Mouse (Mus musculus): ENCODE data around the gene Hmga2. TPM values are rescaled to one million over a fixed set of nuclear protein-coding genes. Genes with fewer than 3 reads are reported as not detected.
"Not testable (repeated sequence)": the region's sequence is repeated elsewhere in the genome, so short reads cannot be mapped to it uniquely, and the experiment has no call there.

The Hmga2 gene
- polyA plus RNA-seq, 1 experiment from 2014 or later, result 195 TPM

DNA sequence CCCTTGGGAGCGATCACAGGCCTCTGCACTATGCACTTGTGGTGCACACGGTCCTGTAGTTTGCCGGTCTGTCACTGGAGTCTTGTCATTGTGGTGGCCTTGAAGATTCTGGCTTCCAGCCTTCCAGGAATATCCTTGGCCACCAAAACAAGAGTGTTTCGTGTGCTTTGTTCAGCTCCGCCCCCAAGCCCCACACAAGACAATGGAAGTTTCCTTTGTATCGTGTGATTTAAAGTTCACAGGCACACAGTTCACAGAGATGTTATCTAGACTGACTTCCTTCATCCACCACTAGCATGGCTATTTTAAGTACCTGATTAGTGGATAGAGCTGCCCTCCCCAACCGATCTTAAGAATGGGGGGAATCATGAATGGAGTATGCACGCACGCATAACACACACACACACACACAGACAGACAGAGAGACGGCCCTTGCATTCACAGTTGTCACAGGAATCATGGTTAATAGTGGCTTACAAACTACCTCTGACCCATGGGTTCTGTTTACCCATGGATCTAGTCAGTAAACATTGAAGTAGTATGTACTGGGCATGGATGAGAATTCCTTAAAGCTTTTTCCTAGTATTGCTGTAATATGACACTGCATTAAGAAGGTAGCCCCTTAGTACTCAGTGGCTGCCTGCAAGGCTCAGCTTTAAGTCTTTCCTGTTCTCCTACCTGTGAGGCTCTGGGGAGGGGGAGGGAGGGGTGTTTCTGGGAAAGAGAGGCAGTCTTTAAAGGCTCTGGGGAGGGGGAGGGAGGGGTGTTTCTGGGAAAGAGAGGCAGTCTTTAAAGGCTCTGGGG lies 91.3 kb downstream of the Hmga2 start:
- H3K36me3 ChIP-seq (ENCODE audit: control insufficient read depth, insufficient read depth, low read length), result peaks cover 5% of the 10 kb centered on the region; the same call in 1 of the 2 replicates
- DNase-seq (ENCODE audit: low spot score) (no peak), ATAC-seq (ENCODE audit: insufficient number of reproducible peaks, low FRiP score, low TSS enrichment, low read depth) (peak; percentile 69)
- peak overlapping the region; percentile 16 for H3K27ac ChIP-seq (replicated peaks; ENCODE audit: low read depth, low read length)
- no peaks in the 10 kb centered on the region for H3K27me3 ChIP-seq (ENCODE audit: control insufficient read depth, insufficient read depth, low read length)
- no peak overlapping the region for H3K9ac ChIP-seq (ENCODE audit: low read length)
- no peak overlapping the region for H3K4me3 ChIP-seq (ENCODE audit: low read depth, low read length)
- H3K4me2 ChIP-seq (ENCODE audit: low read depth, severe bottlenecking), result no peak overlapping the region
- no peaks in the 10 kb centered on the region for H3K9me3 ChIP-seq (ENCODE audit: control insufficient read depth, low read length)
- peaks cover 35% of the 10 kb centered on the region for H3K4me1 ChIP-seq (ENCODE audit: control insufficient read depth, insufficient read depth, low read length)
- WGBS, result 58% methylated on average over 10 of the region's 10 CpGs

DNA sequence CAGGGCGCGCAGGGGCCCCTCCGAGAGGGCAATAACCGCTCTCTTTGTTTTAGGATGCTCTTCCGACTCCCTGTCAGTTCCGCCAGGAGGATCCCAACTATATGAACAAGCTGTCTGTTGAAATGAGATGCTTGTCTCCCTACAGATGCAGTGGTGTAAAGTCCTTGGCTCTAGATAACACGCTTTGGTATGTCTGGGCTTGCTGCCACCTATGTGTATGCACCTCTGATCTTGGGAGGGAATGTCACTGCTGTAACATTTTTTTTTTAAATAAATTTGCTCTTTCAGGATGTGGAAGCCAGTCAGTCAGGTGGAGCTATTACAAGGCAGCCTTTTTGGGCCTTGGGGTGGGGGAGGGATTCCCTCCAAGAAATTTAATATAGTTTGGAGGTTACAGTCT lies 92.2 kb downstream of the Hmga2 start:
- Histone ChIP-seq H3K9me3 (ENCODE audit: control insufficient read depth, low read length) (no peaks in the 10 kb centered on the region), H3K27me3 (ENCODE audit: control insufficient read depth, insufficient read depth, low read length) (no peaks in the 10 kb centered on the region), H3K9ac (ENCODE audit: low read length) (no peak overlapping the region), H3K4me2 (ENCODE audit: low read depth, severe bottlenecking) (no peak overlapping the region), H3K4me3 (ENCODE audit: low read depth, low read length) (no peak overlapping the region), H3K4me1 (ENCODE audit: control insufficient read depth, insufficient read depth, low read length) (peaks cover 35% of the 10 kb centered on the region), H3K27ac (replicated peaks; ENCODE audit: low read depth, low read length) (no peak overlapping the region), H3K36me3 (ENCODE audit: control insufficient read depth, insufficient read depth, low read length) (peaks cover 5% of the 10 kb centered on the region; the same call in 1 of the 2 replicates)
- DNase-seq (ENCODE audit: low spot score) (no peak), ATAC-seq (ENCODE audit: insufficient number of reproducible peaks, low FRiP score, low TSS enrichment, low read depth) (no peak)
- 92% methylated on average over 7 of the region's 7 CpGs for WGBS

DNA sequence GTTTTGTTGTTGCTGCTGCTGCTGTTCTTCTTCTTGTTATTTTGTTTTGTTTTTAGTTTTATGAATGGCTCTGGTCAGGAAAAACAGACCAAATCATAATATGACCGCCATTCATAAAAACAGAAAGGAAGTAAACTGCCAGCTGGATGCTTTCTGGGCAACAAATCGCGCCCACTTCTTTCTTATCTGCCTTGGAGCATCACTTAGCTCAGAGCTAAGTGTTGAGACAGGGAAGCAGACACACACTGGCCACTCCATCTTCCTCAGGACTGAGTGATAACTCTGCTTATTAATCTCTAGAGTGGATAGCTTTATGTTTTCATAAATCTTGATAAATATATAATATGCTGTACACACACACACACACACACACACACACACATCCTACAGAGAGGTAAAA lies 98.5 kb downstream of the Hmga2 start:
- peaks cover 3% of the 10 kb centered on the region; the same call in 1 of the 2 replicates for H3K36me3 ChIP-seq (ENCODE audit: control insufficient read depth, insufficient read depth, low read length)

DNA sequence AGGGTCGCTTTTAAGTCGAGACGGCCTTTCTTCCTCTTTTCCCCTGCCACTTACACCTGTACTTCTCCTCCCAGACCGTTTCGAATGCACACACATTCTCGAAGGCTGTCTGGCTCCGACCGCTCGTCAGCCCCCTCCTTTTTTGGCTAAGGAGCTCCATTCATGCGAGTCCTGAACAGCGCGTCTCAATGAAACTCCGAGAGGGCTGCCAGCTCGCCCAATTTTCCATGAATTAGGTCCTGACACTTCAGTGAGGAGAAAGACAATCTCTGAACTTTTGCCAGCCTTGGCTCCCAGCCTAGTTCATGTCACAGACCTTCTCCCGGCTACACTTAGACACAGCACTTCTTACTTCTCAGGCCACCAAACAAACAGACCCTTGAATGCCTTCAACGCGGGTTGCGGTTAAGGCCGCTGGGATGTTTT lies 98.9 kb downstream of the Hmga2 start:
- Histone ChIP-seq H3K4me3 (ENCODE audit: low read depth, low read length) (no peak overlapping the region), H3K9ac (ENCODE audit: low read length) (no peak overlapping the region), H3K4me1 (ENCODE audit: control insufficient read depth, insufficient read depth, low read length) (peaks cover 18% of the 10 kb centered on the region), H3K27me3 (ENCODE audit: control insufficient read depth, insufficient read depth, low read length) (no peaks in the 10 kb centered on the region), H3K4me2 (ENCODE audit: low read depth, severe bottlenecking) (no peak overlapping the region), H3K27ac (replicated peaks; ENCODE audit: low read depth, low read length) (no peak overlapping the region), H3K36me3 (ENCODE audit: control insufficient read depth, insufficient read depth, low read length) (peaks cover 3% of the 10 kb centered on the region; the same call in 1 of the 2 replicates), H3K9me3 (ENCODE audit: control insufficient read depth, low read length) (no peaks in the 10 kb centered on the region)
- WGBS, result 56% methylated on average over 19 of the region's 19 CpGs
- DNase-seq (ENCODE audit: low spot score) (peak; percentile 65), ATAC-seq (ENCODE audit: insufficient number of reproducible peaks, low FRiP score, low TSS enrichment, low read depth) (no peak)

More for the DNA sequence above, 98.5 kb downstream of the Hmga2 start:
- DNase-seq (ENCODE audit: low spot score) (no peak), ATAC-seq (ENCODE audit: insufficient number of reproducible peaks, low FRiP score, low TSS enrichment, low read depth) (no peak)
- no peak overlapping the region for H3K4me2 ChIP-seq (ENCODE audit: low read depth, severe bottlenecking)
- no peak overlapping the region for H3K27ac ChIP-seq (replicated peaks; ENCODE audit: low read depth, low read length)
- H3K9ac ChIP-seq (ENCODE audit: low read length), result no peak overlapping the region
- H3K27me3 ChIP-seq (ENCODE audit: control insufficient read depth, insufficient read depth, low read length), result no peaks in the 10 kb centered on the region
- no peak overlapping the region for H3K4me3 ChIP-seq (ENCODE audit: low read depth, low read length)
- peaks cover 18% of the 10 kb centered on the region for H3K4me1 ChIP-seq (ENCODE audit: control insufficient read depth, insufficient read depth, low read length)
- WGBS, result 95% methylated on average over 3 of the region's 3 CpGs
- H3K9me3 ChIP-seq (ENCODE audit: control insufficient read depth, low read length), result no peaks in the 10 kb centered on the region

DNA sequence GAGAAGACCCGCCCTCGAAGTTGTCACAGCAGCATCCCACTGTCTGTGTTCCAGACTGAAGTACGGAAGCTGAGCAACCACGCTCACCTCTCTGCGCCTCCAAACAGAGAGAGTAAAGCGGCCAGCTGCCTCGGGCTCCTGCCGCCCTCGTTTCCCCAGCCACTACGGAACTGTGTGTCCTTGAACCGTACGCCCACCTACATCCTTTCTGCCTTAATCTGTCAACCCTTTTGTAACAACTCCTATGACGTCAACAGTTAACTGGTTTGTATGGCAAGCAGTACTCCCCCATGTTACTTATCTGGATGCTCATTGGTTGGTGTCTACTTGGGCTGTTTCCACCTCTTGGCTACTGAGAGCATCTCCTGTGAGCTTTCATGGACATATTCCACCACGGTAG lies 100.8 kb downstream of the Hmga2 start:
- Histone ChIP-seq H3K9ac (ENCODE audit: low read length) (no peak overlapping the region), H3K36me3 (ENCODE audit: control insufficient read depth, insufficient read depth, low read length) (peaks cover 3% of the 10 kb centered on the region; the same call in 1 of the 2 replicates), H3K27me3 (ENCODE audit: control insufficient read depth, insufficient read depth, low read length) (no peaks in the 10 kb centered on the region), H3K4me3 (ENCODE audit: low read depth, low read length) (no peak overlapping the region), H3K27ac (replicated peaks; ENCODE audit: low read depth, low read length) (no peak overlapping the region), H3K4me1 (ENCODE audit: control insufficient read depth, insufficient read depth, low read length) (peaks cover 21% of the 10 kb centered on the region), H3K9me3 (ENCODE audit: control insufficient read depth, low read length) (no peaks in the 10 kb centered on the region), H3K4me2 (ENCODE audit: low read depth, severe bottlenecking) (no peak overlapping the region)
- DNase-seq (ENCODE audit: low spot score), result no peak
- no peak for ATAC-seq (ENCODE audit: insufficient number of reproducible peaks, low FRiP score, low TSS enrichment, low read depth)
- 83% methylated on average over 14 of the region's 14 CpGs for WGBS

- 0 out of 2 replicates have a peak, but pooled peaks cover 5% of the 10 kb centered on the region for H3K36me3 ChIP-seq (ENCODE audit: control insufficient read depth, insufficient read depth, low read length)
- H3K4me3 ChIP-seq (ENCODE audit: low read depth, low read length), result no peak overlapping the region
- ATAC-seq (ENCODE audit: insufficient number of reproducible peaks, low FRiP score, low TSS enrichment, low read depth) (no peak), DNase-seq (ENCODE audit: low spot score) (no peak)
- no peak overlapping the region for H3K4me2 ChIP-seq (ENCODE audit: low read depth, severe bottlenecking)
- no peak overlapping the region for H3K27ac ChIP-seq (replicated peaks; ENCODE audit: low read depth, low read length)
- H3K9ac ChIP-seq (ENCODE audit: low read length), result no peak overlapping the region
- H3K4me1 ChIP-seq (ENCODE audit: control insufficient read depth, insufficient read depth, low read length), result peaks cover 41% of the 10 kb centered on the region
- WGBS, result 79% methylated on average over 10 of the region's 10 CpGs
- H3K9me3 ChIP-seq (ENCODE audit: control insufficient read depth, low read length), result no peaks in the 10 kb centered on the region
- no peaks in the 10 kb centered on the region for H3K27me3 ChIP-seq (ENCODE audit: control insufficient read depth, insufficient read depth, low read length)
These were observed 105.1 kb downstream of the Hmga2 start for GRCm38 (mm10) chr10:120371215-120371614.

DNA sequence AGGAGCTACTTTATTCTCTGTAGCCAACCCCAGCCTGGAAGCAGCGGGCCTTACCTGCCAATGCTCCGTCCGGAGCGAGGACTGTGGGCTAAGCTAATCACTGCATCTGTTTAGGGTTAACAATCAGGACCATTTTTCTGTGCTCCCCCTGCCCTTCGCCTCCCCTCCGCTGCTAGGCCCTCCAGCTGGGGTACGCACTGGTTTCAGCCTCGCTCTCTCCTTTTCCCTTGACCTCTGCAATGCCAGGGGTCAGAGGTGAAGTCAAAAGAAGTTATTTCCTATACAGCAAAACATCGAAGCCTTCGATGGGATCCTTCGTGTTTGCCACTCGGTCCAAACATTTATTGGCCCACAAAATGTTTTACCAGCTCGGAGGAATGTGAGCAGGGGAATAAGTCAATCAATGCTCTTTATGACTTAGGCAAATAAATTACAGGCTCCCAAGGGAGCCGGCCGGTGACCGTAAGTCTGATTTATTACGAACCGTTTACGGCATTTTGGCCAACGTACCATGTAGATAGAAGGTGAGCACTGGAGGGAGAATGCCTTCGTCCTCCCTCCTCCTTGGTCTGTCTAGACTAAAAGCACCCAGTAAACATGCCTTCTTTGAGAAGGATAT lies 107.0 kb downstream of the Hmga2 start:
- 0 out of 2 replicates have a peak, but pooled peaks cover 4% of the 10 kb centered on the region for H3K36me3 ChIP-seq (ENCODE audit: control insufficient read depth, insufficient read depth, low read length)
- WGBS, result 9% methylated on average over 21 of the region's 21 CpGs
- H3K9me3 ChIP-seq (ENCODE audit: control insufficient read depth, low read length), result no peaks in the 10 kb centered on the region
- ATAC-seq (ENCODE audit: insufficient number of reproducible peaks, low FRiP score, low TSS enrichment, low read depth) (peak; percentile 37; the same call in 1 of the 2 replicates), DNase-seq (ENCODE audit: low spot score) (peak; percentile 68)
- no peak overlapping the region for H3K4me2 ChIP-seq (ENCODE audit: low read depth, severe bottlenecking)
- H3K27me3 ChIP-seq (ENCODE audit: control insufficient read depth, insufficient read depth, low read length), result no peaks in the 10 kb centered on the region
- H3K27ac ChIP-seq (replicated peaks; ENCODE audit: low read depth, low read length), result peak overlapping the region; percentile 32
- H3K4me1 ChIP-seq (ENCODE audit: control insufficient read depth, insufficient read depth, low read length), result peaks cover 51% of the 10 kb centered on the region
- H3K4me3 ChIP-seq (ENCODE audit: low read depth, low read length), result no peak overlapping the region
- H3K9ac ChIP-seq (ENCODE audit: low read length), result no peak overlapping the region

- H3K36me3 ChIP-seq (ENCODE audit: control insufficient read depth, insufficient read depth, low read length); DNase-seq (ENCODE audit: low spot score); ATAC-seq (ENCODE audit: insufficient number of reproducible peaks, low FRiP score, low TSS enrichment, low read depth); H3K4me3 ChIP-seq (ENCODE audit: low read depth, low read length); H3K9ac ChIP-seq (ENCODE audit: low read length); H3K9me3 ChIP-seq (ENCODE audit: control insufficient read depth, low read length); H3K27me3 ChIP-seq (ENCODE audit: control insufficient read depth, insufficient read depth, low read length); H3K27ac ChIP-seq (replicated peaks; ENCODE audit: low read depth, low read length); H3K4me2 ChIP-seq (ENCODE audit: low read depth, severe bottlenecking): not testable (repeated sequence)
- WGBS, result 85% methylated on average over 3 of the region's 3 CpGs
- peaks cover 53% of the 10 kb centered on the region for H3K4me1 ChIP-seq (ENCODE audit: control insufficient read depth, insufficient read depth, low read length)
These were observed 110.1 kb downstream of the Hmga2 start for GRCm38 (mm10) chr10:120366173-120366592.

Measured in limb, embryonic 11.5 days (tissue).